15 mouse cellular contexts compared by ENCODE assay signal in the genomic region with DNA sequence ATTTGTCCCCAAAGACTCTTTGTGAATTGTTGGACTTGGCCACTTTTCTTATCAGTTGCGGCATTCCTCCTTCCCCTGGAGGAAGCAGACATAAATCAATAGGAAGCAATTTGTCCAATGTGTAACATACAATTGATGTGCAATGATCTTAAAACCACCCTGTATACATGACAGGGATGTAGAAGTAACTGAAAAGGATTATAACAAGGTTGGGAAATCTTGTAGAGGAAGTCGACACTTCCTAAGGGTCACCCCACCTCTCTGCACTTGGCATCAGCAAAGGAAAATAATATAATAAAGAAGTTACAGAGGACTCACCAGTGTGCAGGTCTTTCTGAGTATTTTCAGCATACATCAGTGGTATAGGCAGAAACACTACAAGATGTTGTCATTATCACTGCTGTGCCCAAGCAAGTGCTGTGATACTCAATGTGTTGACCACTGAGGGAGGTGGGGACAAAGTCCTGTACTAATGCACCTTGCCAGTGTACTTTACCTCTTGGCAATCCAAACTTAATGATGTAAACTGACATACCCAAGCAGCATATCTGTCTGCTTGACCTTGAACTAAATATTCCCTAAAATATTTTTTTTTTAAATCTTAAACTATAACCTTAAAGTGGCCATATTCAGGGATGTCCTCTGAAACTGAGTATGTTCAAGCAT.
"Had no signal": no experiment of that assay in that cellular context is flagged by ENCODE, and none has a peak within 500 bp of the region (broad histone marks: within the 10 kb centered on the region; RNA-seq: fewer than 3 reads in every experiment).

No protein-coding gene starts in this region.

- DNase-seq: liver, embryonic 13.5 days; lung, adult 18-20 months; lung, embryonic 14.5 days; lung, postnatal 14 days; lung, postnatal 4 days; right cerebral cortex, postnatal 14 days; thymus, adult 18-20 months; thymus, postnatal 14 days; thymus, postnatal 36 days had no signal

- H3K27ac ChIP-seq: liver, embryonic 13.5 days; liver, embryonic 15.5 days; midbrain, embryonic 13.5 days; midbrain, embryonic 15.5 days; neural tube, embryonic 12.5 days; stomach, embryonic 15.5 days had no signal

- H3K4me1 ChIP-seq: liver, embryonic 13.5 days; liver, embryonic 15.5 days; midbrain, embryonic 13.5 days; midbrain, embryonic 15.5 days; neural tube, embryonic 12.5 days; stomach, embryonic 15.5 days had no signal

- H3K9ac ChIP-seq: liver, embryonic 13.5 days; liver, embryonic 15.5 days; lung, embryonic 14.5 days; midbrain, embryonic 13.5 days; midbrain, embryonic 15.5 days; neural tube, embryonic 12.5 days; stomach, embryonic 15.5 days had no signal

- ATAC-seq: midbrain, embryonic 13.5 days; midbrain, embryonic 15.5 days had no signal

- H3K36me3 ChIP-seq: liver, embryonic 13.5 days; liver, embryonic 15.5 days; midbrain, embryonic 13.5 days; midbrain, embryonic 15.5 days; neural tube, embryonic 12.5 days; stomach, embryonic 15.5 days had no signal

- H3K27me3 ChIP-seq: liver, embryonic 13.5 days; liver, embryonic 15.5 days; midbrain, embryonic 13.5 days; midbrain, embryonic 15.5 days; neural tube, embryonic 12.5 days; stomach, embryonic 15.5 days had no signal

- H3K4me2 ChIP-seq: liver, embryonic 13.5 days; liver, embryonic 15.5 days; lung, embryonic 14.5 days; midbrain, embryonic 11.5 days; midbrain, embryonic 13.5 days; midbrain, embryonic 15.5 days; neural tube, embryonic 12.5 days; stomach, embryonic 15.5 days had no signal

- H3K9me3 ChIP-seq: liver, embryonic 13.5 days; liver, embryonic 15.5 days; midbrain, embryonic 13.5 days; midbrain, embryonic 15.5 days; neural tube, embryonic 12.5 days; stomach, embryonic 15.5 days had no signal

- H3K4me3 ChIP-seq: liver, embryonic 13.5 days; liver, embryonic 15.5 days; midbrain, embryonic 13.5 days; midbrain, embryonic 15.5 days; neural tube, embryonic 12.5 days; stomach, embryonic 15.5 days had no signal
